Mouse (Mus musculus) lung, adult 2 months (tissue): ENCODE data around the gene Wdr64. TPM values are rescaled to one million over a fixed set of nuclear protein-coding genes. Genes with fewer than 3 reads are reported as not detected.

ENCODE experiments used
- DNase-seq: peaks from one replicate; pipeline ENCODE4 v3.0.0; 2022
- H3K4me1 ChIP-seq: fragments of 200-500 bp; 2 replicates; pipeline ENCODE4 v1.6.1; 2011; ENCODE audit warnings: low read length; ENCODE audit not compliant: control insufficient read depth, insufficient read depth
- H3K4me3 ChIP-seq: fragments of 200-500 bp; replicated peaks from 2 replicates; pipeline ENCODE3; 2011; ENCODE audit warnings: low read depth, mild to moderate bottlenecking, control low read depth, low read length; ENCODE audit errors: extremely low read depth
- CTCF ChIP-seq: fragments of 200-500 bp; IDR thresholded peaks from 2 replicates; pipeline ENCODE4 v1.5.1; 2011; ENCODE audit warnings: mild to moderate bottlenecking, low read length, control low read depth; ENCODE audit not compliant: insufficient read depth
- POLR2A ChIP-seq: fragments of 200-500 bp; IDR thresholded peaks from 2 replicates; pipeline ENCODE4 v1.6.1; 2011; ENCODE audit warnings: low read depth, mild to moderate bottlenecking, control low read depth, low read length, borderline replicate concordance; ENCODE audit errors: extremely low read depth
- WGBS: fragments of 180-500 bp; shearing (Covaris S2); methylation state at CpG from one replicate; pipeline ENCODE4 v1.1.7; 2018; 5-methylcytosine and 5-hydroxymethylcytosine counted together
- polyA plus RNA-seq: library from polyadenylated mRNA; depleted of rRNA; stranded (reverse); fragments of >200 nt; gene quantifications from 2 replicates; pipeline ENCODE4 v1.2.3, GENCODE M21; 2012; rRNA removed

Gene Wdr64
- not detected in 2 replicates for polyA plus RNA-seq

DNA sequence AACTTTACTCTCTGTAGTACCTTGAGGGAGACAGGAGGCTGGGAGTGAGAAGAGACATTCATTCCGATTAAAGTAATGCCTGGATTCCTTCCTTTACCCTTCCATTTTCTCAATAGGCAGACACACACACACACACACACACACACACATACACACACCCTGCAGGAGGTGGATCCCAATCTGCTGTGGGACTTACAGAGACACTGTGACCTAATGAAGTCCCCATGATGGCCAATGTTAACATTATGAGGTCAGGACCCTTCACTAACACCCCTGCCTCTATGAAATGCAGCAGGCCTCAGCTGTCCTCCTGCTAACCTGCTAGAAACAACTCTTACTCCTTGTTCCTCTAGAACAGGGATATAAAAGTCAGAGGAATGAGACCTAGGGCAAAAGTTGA lies at the start of gene Wdr64:
Wdr64 (plus strand) TSS at position 301 of the 400 bp plus-strand sequence.
- H3K4me1 ChIP-seq = peaks cover 2% of the 10 kb centered on the region; the same call in 1 of the 2 replicates
- whole genome bisulfite sequencing = 75% methylated on average over 1 of the region's 1 CpGs
- no peak within 1 kb of the TSS for H3K4me3 ChIP-seq
- TF ChIP-seq CTCF (no peak), POLR2A (no peak)
- no peak for DNase-seq

DNA sequence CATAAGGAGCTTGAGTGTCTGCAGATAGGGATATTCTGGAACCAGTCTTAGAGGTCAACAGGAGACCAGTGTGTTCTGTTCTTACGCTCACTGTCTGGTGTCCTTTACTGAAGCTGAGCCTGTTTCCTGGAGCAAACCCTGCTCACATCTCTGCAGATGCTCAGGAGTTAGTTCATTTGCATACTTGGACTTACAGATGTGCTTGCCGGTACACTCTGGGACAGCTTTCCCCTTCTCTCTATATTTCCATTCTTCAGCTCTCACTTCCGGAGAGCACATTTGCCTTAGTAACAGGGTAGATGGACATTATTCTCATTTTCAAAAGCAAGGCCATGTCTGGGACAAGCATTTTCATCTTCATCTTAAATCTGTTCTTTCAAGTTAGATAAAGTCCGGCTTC lies 49.8 kb upstream of the Wdr64 start:
- no peaks in the 10 kb centered on the region for H3K4me1 ChIP-seq
- no peak for DNase-seq
- H3K4me3 ChIP-seq = no peak overlapping the region
- WGBS = 86% methylated on average over 4 of the region's 4 CpGs
- TF ChIP-seq POLR2A (no peak), CTCF (no peak)

DNA sequence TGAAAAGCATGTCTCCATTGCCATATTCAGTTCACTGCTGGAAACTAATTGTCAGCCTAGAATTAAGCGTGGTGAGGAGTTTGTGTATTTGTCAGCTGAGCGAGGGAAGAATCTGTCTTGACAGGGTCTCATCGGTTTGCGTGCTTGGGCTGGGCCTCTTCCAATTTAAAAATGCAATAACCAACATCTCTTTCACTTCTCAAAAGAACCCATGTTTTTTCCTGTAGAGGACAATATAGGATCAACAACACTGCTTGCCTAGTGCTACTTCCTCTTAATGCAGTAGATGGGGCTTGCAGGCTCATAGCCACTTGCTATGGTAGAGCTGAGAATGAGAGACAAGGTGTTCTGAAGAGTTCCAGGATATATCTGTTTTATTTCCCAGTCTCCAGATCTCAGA lies 38.5 kb upstream of the Wdr64 start:
- DNase-seq = no peak
- WGBS = 79% methylated on average over 4 of the region's 4 CpGs
- Histone ChIP-seq H3K4me1 (no peaks in the 10 kb centered on the region), H3K4me3 (no peak overlapping the region)
- no peak for TF ChIP-seq CTCF
- TF ChIP-seq POLR2A = no peak

DNA sequence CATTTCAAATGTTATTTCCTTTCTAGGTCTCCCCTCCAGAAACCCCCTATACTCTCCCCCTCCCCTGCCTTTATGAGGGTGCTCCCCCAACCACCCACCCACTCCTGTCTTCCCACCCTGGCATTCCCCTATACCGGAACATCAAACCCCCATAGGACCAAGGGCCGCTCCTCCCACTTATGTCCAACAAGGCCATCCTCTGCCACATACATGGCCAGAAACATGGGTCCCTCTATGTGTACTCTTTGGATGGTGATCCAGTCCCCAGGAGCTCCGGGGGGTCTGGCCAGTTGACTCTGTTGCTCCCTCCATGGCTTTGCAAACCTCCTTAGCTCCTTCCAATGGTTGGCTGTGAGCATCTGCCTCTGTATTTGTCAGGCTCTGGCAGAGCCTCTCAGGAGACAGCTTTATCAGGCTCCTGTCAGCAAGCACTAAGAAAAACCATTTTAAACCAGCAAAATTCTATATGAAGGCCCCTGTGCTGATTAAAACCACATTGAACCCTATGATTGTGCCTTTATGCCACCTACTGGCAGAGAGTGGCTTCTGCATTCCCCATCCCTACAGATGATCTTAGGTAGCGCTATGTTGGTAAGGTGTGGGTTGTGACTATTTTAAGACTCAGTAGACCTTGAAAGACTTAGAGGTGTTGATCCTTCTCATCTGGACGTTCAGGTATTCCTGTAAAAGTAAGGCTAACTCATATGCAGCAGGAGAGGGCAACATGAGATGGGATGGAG lies 29.6 kb upstream of the Wdr64 start:
- WGBS = 66% methylated on average over 5 of the region's 5 CpGs
- peak; percentile 24; the same call in 1 of the 2 replicates for TF ChIP-seq CTCF
- TF ChIP-seq POLR2A = no peak
- no peak overlapping the region for H3K4me3 ChIP-seq
- no peaks in the 10 kb centered on the region for H3K4me1 ChIP-seq
- DNase-seq = no peak

DNA sequence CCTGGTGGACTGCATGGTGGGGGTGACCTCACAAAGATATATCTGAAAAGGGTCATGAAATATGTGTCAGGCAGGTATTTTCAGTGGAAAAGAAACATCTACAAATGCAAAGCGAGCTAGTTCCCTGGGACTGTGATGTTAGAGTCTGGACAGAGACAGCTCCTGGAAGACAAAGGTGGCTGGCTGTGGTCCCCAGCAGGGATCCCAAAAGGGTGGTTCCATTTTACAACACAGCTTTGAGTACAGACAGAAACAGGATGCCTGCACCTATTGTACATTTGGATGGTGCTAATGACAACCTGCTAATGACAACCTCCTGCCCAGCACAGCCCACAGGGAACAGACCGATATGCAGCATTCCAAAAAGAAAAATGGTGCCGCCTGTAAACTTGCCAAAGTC lies 28.9 kb upstream of the Wdr64 start:
- DNase-seq = no peak
- Histone ChIP-seq H3K4me3 (no peak overlapping the region), H3K4me1 (no peaks in the 10 kb centered on the region)
- 76% methylated on average over 3 of the region's 3 CpGs for WGBS
- no peak for TF ChIP-seq POLR2A
- no peak for TF ChIP-seq CTCF

DNA sequence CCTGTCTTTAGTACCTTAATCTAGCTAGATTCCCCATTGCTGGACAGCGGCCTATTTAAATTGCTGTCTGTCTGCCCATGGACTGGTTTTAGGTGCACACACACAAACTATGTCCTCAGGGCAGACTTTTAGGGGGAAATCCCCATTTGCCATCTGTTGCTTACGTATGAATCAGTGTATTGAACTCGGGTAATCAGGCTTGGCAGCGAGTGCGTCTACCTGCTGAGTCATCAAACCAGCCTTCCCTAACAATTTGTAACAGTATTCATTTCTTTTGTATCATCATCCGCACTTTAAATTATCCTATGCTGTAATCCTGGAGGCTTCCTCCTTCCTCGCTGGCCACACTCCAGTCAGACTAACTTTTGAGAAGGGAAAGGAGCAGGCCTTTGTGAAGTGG lies 28.4 kb upstream of the Wdr64 start:
- 74% methylated on average over 7 of the region's 7 CpGs for WGBS
- no peak for DNase-seq
- Histone ChIP-seq H3K4me1 (no peaks in the 10 kb centered on the region), H3K4me3 (no peak overlapping the region)
- TF ChIP-seq POLR2A (no peak), CTCF (no peak)

DNA sequence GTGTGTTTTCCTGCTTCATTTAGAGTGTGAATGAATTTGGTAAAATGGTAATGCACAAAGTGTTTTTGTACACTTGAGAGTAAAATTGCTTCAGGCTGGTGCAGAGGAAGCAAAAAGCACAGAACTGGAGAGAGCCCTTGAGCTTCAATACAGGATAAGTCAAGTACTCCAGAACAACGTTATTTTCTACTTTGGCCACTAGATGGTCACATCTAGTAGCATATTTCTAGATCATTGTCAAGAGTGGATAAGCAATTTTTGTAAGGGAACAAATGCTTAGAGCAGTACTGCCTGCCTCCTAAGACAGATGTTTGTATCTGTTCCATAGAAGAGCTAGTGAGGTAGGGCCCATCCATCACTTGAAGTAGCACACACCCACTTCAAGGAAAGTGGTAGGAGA lies 26.8 kb upstream of the Wdr64 start:
- Histone ChIP-seq H3K4me1 (no peaks in the 10 kb centered on the region), H3K4me3 (no peak overlapping the region)
- no peak for TF ChIP-seq CTCF
- TF ChIP-seq POLR2A = no peak
- 2% methylated on average over 1 of the region's 1 CpGs for WGBS
- no peak for DNase-seq

DNA sequence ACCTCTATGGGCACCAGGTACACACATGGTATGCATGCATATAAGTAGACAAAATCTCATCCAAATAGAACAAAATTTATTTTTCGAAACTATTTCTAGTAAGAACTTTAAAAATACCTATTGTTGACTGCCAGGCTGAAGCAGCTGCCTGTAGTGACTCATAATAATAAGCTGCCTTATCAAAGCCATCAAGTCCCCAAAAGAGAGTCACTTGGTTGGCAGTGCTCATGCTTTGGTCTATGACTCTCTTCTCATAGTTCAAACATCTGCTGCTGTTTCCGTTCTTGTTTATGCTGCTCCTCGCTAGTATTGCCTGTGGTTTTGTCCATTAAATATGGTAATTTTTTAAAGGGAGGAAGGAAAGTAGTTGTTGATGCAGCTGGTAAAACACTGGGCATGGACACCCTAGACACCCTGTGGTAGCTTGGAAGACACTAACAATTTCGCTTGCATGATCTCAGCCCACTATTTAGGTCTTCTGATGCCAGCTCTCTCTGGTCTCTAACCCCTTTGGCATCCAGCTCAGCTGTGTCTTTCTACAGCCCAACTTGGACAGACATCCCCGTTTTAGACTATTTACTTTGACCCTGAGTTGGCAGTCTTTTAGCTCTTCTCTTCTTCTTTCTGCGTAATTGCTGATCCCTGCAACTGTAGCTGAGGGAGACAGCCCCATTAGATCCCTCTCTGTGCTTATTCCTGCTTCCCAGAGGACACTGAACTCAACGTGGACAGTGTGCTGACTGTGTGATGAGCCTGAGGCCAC lies 24.6 kb upstream of the Wdr64 start:
- DNase-seq = no peak
- 67% methylated on average over 7 of the region's 7 CpGs for WGBS

DNA sequence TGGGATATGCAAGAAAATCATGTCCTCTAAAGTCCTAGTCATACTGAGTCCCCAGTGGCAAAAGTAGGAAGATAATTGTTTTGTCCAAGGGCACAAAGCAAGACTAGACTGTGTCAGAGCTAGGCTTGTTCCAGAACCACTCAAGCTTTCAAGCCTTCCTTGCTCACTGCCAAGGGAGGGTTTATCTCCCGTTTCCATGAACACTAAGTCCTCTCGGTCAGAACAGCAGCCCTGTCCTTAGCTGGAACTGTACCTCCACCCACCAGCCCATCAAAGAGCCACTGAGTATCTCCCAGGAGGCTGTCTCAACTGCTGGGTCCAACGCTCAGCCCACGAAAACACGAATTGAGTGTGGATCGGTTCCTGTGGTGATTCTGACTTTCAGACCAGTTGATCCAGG lies 23.3 kb upstream of the Wdr64 start:
- no peak overlapping the region for H3K4me3 ChIP-seq
- no peak for DNase-seq
- H3K4me1 ChIP-seq = no peaks in the 10 kb centered on the region
- 75% methylated on average over 6 of the region's 6 CpGs for WGBS
- TF ChIP-seq CTCF = no peak
- TF ChIP-seq POLR2A = no peak

More for the DNA sequence above, 24.6 kb upstream of the Wdr64 start:
- Histone ChIP-seq H3K4me1 (no peaks in the 10 kb centered on the region), H3K4me3 (no peak overlapping the region)
- TF ChIP-seq CTCF = no peak
- no peak for TF ChIP-seq POLR2A
